Comparison of ENCODE assay signal across 7 mouse cellular contexts in genomic region chrX:20946055-20946454, GRCm38 (mm10). TPM values are rescaled to one million over a fixed set of nuclear protein-coding genes. Genes with fewer than 3 reads are reported as not detected.
DNase-seq lines count a peak whose midpoint lies in the region; ATAC-seq lines count a peak whose summit lies in the region.

No protein-coding gene starts in this region.

- no peak overlapping the region for H3K9ac ChIP-seq in midbrain, embryonic 14.5 days (replicated peaks; ENCODE audit: low read length)
- no peak overlapping the region for H3K9ac ChIP-seq in midbrain, embryonic 13.5 days (replicated peaks)

- H3K27ac ChIP-seq in midbrain, embryonic 14.5 days (replicated peaks; ENCODE audit: low read depth, low read length), result no peak overlapping the region
- no peak overlapping the region for H3K27ac ChIP-seq in midbrain, embryonic 13.5 days

- intact Hi-C loops in left cerebral cortex, postnatal 4 days (cut with DNase I), result no loop called here

- WGBS in midbrain, embryonic 14.5 days, result 11% methylated on average over 4 of the region's 4 CpGs
- WGBS in midbrain, embryonic 13.5 days, result 21% methylated on average over 4 of the region's 4 CpGs

- no peaks in the 10 kb centered on the region for H3K9me3 ChIP-seq in midbrain, embryonic 14.5 days (ENCODE audit: control insufficient read depth, low read length)
- no peaks in the 10 kb centered on the region for H3K9me3 ChIP-seq in midbrain, embryonic 13.5 days

- H3K36me3 ChIP-seq in midbrain, embryonic 14.5 days (ENCODE audit: control insufficient read depth, insufficient read depth, low read length), result no peaks in the 10 kb centered on the region
- H3K36me3 ChIP-seq in midbrain, embryonic 13.5 days, result peaks cover 4% of the 10 kb centered on the region; the same call in 1 of the 2 replicates

- no peaks in the 10 kb centered on the region for H3K27me3 ChIP-seq in midbrain, embryonic 14.5 days (ENCODE audit: control insufficient read depth, insufficient read depth, low read length)
- H3K27me3 ChIP-seq in midbrain, embryonic 13.5 days, result no peaks in the 10 kb centered on the region

- H3K4me3 ChIP-seq in midbrain, embryonic 14.5 days (replicated peaks; ENCODE audit: low read depth, low read length), result no peak overlapping the region
- no peak overlapping the region for H3K4me3 ChIP-seq in midbrain, embryonic 13.5 days (replicated peaks)

- H3K4me1 ChIP-seq in midbrain, embryonic 14.5 days (ENCODE audit: control insufficient read depth, insufficient read depth, low read length), result no peaks in the 10 kb centered on the region
- H3K4me1 ChIP-seq in midbrain, embryonic 13.5 days (replicated peaks), result peaks cover 13% of the 10 kb centered on the region

- H3K4me2 ChIP-seq in midbrain, embryonic 14.5 days (ENCODE audit: low read length), result no peak overlapping the region
- no peak overlapping the region for H3K4me2 ChIP-seq in midbrain, embryonic 13.5 days (replicated peaks)

- DNase-seq in midbrain, embryonic 14.5 days, result peak; percentile 78
- DNase-seq in ZHBTc4 (ENCODE audit: low read depth, low spot score), result peak; percentile 42
- DNase-seq in cerebellum, postnatal 14 days, result peak; percentile 74 to 77
- peak; percentile 43 for DNase-seq in left cerebral cortex, postnatal 4 days
- peak; percentile 69 to 73 for DNase-seq in right cerebral cortex, adult 2 months (ENCODE audit: low spot score in 2 of 2)

- ATAC-seq in midbrain, embryonic 14.5 days (ENCODE audit: low FRiP score, low TSS enrichment), result no peak
- ATAC-seq in midbrain, embryonic 13.5 days, result no peak
- ATAC-seq in granulocyte monocyte progenitor cell, adult 5-6 weeks (replicated peaks; ENCODE audit: poor library complexity, severe bottlenecking), result peak; percentile 36; the same call in 1 of the 2 replicates

RNA-seq across cellular contexts. Expression of gene Elk1, which starts 4.4 kb away (rescaled TPM):
- polyA plus RNA-seq in midbrain, embryonic 14.5 days (2014; fragmentation: Nextera tagmentation; extraction: Ambion mirVana), result 12.9 and 16.9 TPM in 2 replicates
- polyA plus RNA-seq in midbrain, embryonic 13.5 days (2015; fragmentation: Nextera tagmentation; extraction: Ambion mirVana), result 20.9 and 23.4 TPM in 2 replicates
- 6.5 and 11.1 TPM in 2 replicates for total RNA-seq in granulocyte monocyte progenitor cell, adult 5-6 weeks (2014; fragmentation: Nextera tagmentation)
- total RNA-seq in granulocyte monocyte progenitor cell, adult 5-6 weeks (2017), result 2.7 and 3.3 TPM in 2 replicates
- total RNA-seq in left cerebral cortex, postnatal 4 days (2021), result 10 to 100 TPM; 35.0 to 36.8 TPM

RNA-seq across cellular contexts. Expression of gene Cfp, which starts 14.7 kb away (rescaled TPM):
- polyA plus RNA-seq in midbrain, embryonic 14.5 days (2014; fragmentation: Nextera tagmentation; extraction: Ambion mirVana), result 6.0 and 6.4 TPM in 2 replicates
- 5.3 and 7.4 TPM in 2 replicates for polyA plus RNA-seq in midbrain, embryonic 13.5 days (2015; fragmentation: Nextera tagmentation; extraction: Ambion mirVana)
- 46.8 and 65.6 TPM in 2 replicates for total RNA-seq in granulocyte monocyte progenitor cell, adult 5-6 weeks (2014; fragmentation: Nextera tagmentation)
- total RNA-seq in granulocyte monocyte progenitor cell, adult 5-6 weeks (2017), result 30.8 and 33.2 TPM in 2 replicates
- total RNA-seq in left cerebral cortex, postnatal 4 days (2021), result 10 to 100 TPM; 11.5 to 13.4 TPM

RNA-seq across cellular contexts. Expression of gene Uxt, which starts 15.8 kb away (rescaled TPM):
- 32.9 and 37.3 TPM in 2 replicates for polyA plus RNA-seq in midbrain, embryonic 14.5 days (2014; fragmentation: Nextera tagmentation; extraction: Ambion mirVana)
- polyA plus RNA-seq in midbrain, embryonic 13.5 days (2015; fragmentation: Nextera tagmentation; extraction: Ambion mirVana), result 46.1 and 48.8 TPM in 2 replicates
- total RNA-seq in granulocyte monocyte progenitor cell, adult 5-6 weeks (2014; fragmentation: Nextera tagmentation), result 52.4 and 85.8 TPM in 2 replicates
- total RNA-seq in granulocyte monocyte progenitor cell, adult 5-6 weeks (2017), result 37.4 and 47.4 TPM in 2 replicates
- 10 to 100 TPM in 1 of 2 experiments, 1 to 10 TPM in 1; 10.0 to 11.7 TPM for total RNA-seq in left cerebral cortex, postnatal 4 days (2021)

RNA-seq across cellular contexts. Expression of gene Syn1, which starts 25.3 kb away (rescaled TPM):
- polyA plus RNA-seq in midbrain, embryonic 14.5 days (2014; fragmentation: Nextera tagmentation; extraction: Ambion mirVana), result 55.7 and 66.9 TPM in 2 replicates
- polyA plus RNA-seq in midbrain, embryonic 13.5 days (2015; fragmentation: Nextera tagmentation; extraction: Ambion mirVana), result 26.5 and 30.8 TPM in 2 replicates
- total RNA-seq in granulocyte monocyte progenitor cell, adult 5-6 weeks (2014; fragmentation: Nextera tagmentation), result not detected in 2 replicates
- not detected in 2 replicates for total RNA-seq in granulocyte monocyte progenitor cell, adult 5-6 weeks (2017)
- total RNA-seq in left cerebral cortex, postnatal 4 days (2021), result 100 to 1,000 TPM; 223 to 239 TPM
